Mouse (Mus musculus) CD4-positive, CD25-positive, alpha-beta regulatory T cell, adult 2 months (primary cell): ENCODE results near the gene Gramd2.
A peak's percentile ranks its signal among the peaks of the same experiment; 100 is the strongest.

ENCODE experiments used
- DNase-seq: peaks from one replicate; pipeline ENCODE4 v3.0.0-alpha.2; 2012; ENCODE audit warnings: low read depth, low spot score

Gramd2 gene

GRCm38 (mm10) chr9:59667904-59668303 is 12.0 kb upstream of the Gramd2 start:
- DNase-seq: no peak

DNA sequence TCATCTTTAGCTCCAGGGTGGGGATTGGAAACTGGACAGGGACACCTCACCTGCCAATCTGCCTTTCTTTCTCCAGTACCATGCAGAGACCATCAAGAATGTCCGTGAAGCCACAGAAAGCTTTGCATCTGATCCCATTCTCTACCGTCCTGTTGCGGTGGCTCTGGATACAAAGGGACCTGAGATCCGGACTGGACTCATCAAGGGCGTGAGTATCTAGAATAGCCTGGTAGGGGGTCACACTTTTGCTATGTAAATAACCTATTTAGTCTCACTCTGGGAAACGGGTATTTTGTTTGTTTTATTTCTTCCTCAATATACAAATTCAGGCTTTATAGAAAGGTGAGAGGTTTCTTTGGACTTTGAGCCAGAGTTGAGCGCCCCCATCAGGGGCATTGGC is 11.5 kb upstream of the Gramd2 start:
- no peak for DNase-seq

DNA sequence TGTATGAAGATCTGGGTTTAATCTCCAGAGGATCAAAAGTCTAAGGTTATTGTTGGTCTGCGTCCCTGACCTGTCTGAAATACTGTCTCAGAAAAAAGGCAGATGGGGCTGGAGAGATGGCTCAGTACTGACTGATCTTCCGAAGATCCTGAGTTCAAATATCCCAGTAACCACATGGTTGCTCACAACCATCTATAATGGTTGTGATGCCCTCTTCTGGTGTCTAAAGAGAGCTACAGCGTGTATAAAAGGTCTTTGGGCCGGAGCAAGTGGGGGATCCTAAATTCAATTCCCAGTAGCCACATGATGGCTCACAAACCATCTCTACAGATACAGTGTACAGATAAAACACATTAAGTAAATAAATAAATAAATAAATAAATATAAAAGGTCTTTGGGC is 10.8 kb upstream of the Gramd2 start:
- peak; percentile 33 for DNase-seq

GRCm38 (mm10) chr9:59672195-59672894 is 7.6 kb upstream of the Gramd2 start:
- no peak for DNase-seq

DNA sequence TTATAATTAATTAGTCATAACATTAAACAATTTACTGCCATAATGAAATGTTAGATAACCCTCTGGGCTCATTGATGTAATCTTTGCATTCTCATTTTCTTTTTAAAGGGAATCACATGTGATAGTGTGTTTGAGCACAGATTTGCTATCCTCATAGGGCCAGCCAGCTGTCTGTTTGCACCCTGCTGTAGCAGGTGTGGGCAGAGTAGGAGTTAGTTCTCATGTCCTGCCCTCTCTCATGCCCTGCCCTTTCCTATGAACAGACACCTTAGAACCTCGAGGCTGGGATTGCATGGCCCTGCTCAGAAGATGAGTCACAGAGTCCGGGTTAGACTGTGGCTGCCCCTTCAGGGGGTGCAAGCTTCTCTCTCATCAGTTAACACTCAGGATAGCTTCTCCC is 6.5 kb upstream of the Gramd2 start:
- no peak for DNase-seq

DNA sequence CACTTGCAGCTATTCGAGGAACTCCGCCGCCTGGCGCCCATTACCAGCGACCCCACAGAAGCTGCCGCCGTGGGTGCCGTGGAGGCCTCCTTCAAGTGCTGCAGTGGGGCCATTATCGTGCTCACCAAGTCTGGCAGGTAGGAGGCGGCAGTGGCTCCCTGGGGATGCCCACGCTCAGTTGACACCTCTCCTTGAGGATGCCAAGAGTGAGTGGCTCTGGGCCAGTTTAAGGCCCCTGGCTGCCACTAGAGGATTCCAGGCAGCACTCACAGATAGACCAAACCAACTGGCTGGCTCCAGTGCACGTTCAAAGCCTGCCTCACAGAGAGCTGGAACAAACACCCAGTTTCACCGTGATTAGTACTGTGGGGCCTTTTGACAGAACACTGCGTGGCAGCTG is 4.3 kb upstream of the Gramd2 start:
- no peak for DNase-seq

DNA sequence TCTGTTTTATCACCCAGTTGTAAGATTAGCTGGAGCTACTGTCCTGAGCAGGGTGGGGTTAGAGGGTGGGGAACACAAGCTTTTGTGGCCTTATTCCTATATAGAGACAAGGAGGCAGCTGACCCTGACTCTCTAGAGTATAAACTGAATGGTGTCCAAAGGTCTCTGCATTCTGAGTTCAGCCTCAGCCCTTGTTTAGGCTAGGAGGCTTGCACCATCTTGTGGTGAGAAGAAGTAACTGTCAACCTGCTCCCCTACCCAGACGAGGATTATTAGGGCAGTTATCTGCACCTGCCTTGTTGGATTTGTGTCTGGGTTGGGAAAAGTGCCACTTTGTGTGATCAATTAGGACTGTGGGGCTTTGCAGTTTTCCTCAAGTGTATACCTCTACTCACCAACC is 1.6 kb upstream of the Gramd2 start:
- DNase-seq: peak; percentile 69

- DNase-seq: no peak
Observed at GRCm38 (mm10) chr9:59680534-59680875, 561 bp downstream of the Gramd2 start.

GRCm38 (mm10) chr9:59684020-59684419 is 4.1 kb downstream of the Gramd2 start:
- DNase-seq: no peak

GRCm38 (mm10) chr9:59687416-59688046 is 7.6 kb downstream of the Gramd2 start:
- no peak for DNase-seq

DNA sequence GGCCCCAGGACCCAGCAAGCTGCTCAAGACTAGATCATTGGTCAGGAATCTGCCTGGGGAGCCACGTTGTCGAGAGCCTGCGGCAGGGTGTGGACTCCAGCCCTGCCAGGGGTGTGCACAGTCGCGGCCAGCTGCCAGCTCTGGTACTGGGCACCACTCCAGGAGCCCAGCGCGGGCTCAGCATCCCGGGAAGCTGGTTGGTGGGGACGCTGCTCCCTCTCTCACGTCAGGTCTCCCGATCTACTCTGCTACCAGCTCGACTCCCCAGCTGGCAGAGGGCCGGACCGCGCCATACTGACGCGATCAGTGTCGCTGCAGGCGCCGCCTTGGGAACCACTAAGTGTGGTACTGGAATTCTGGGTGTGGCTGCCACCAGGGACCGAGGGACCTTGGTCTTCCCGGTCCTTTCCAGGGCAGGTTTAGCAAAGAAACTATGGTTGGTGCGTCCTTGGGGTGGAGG is 11.7 kb downstream of the Gramd2 start:
- DNase-seq: no peak

DNA sequence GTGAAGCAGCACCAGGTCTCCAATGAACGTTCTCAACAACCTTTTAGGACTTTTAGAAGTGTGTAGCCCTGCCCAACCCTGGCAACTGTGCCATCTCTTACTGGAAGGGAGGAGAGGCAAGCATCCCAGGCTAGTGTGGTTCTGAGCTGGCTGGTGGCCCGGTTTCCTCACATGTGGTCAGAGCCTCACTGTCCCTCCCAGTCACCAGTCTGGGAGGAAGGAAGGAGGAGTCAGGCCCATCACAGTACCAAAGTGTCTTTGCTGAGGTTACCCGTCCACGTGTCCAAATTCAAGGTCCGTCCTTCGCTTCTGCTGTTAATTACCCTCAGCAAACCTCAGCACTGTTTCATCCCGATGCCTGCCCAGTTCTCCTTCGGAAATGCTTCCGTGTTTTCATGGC is 12.2 kb downstream of the Gramd2 start:
- DNase-seq: no peak

DNA sequence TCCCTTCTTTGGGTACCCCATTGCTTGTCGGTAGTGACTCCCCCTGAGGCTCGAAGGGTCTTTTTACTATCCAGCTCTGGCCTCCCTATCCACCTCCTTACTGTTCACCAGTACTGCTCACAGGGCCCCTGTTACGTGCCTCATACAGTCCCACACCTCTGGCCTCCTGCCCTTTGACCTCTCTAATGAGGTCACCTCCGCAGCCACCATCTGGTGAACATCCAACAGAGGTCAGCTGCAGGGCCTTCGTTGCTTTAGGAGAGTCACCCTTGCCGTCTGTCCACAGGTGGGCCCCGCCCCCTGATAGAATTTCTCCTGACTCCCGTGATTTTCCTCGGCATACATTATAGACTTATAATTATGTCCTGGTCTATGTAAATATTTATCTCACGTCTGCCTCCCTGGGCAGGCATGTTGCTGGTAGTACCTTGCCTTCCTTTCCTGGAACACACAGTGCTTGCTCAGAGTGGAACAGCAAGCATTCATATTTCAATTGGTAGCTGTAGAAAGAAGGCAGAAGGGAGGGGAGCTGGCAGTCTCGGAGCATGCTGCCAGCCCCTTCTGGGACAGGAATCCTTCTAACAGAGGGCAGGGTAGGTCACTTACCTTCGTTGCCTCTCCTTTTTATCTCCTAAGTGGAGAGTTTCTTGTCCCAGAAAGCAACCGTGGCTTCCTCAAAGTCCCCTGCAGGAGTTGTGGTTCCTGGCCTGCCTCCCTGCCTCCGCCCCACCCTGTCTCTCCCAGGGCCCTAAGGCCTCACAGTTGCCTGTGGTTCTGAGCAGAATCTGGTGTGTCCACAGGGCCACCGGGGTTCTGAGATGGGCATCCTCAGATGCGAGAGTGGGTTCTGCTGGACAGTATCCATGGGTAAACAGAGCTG is 14.9 kb downstream of the Gramd2 start:
- no peak for DNase-seq

- DNase-seq: no peak
Observed at GRCm38 (mm10) chr9:59695451-59695813, 15.5 kb downstream of the Gramd2 start.

DNA sequence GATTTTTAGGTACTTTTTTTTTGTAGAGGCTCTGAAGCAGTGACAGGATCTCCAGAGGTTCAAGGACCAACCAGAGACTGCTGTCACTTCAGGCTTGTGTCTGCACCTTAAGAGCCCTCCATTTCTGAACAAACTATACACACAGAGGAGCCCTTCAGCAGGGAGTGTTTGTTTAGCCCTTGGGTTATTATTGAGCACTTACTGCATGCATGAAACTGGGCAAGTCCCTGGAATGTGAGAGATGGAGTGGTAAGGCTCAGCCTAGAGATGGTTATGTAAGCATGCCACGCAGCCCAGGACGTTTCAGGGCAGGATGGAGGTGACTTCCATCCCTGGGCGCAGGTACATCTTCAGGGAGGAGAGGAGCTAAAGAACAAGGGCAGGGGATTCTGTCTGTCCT is 16.4 kb downstream of the Gramd2 start:
- DNase-seq: no peak

DNA sequence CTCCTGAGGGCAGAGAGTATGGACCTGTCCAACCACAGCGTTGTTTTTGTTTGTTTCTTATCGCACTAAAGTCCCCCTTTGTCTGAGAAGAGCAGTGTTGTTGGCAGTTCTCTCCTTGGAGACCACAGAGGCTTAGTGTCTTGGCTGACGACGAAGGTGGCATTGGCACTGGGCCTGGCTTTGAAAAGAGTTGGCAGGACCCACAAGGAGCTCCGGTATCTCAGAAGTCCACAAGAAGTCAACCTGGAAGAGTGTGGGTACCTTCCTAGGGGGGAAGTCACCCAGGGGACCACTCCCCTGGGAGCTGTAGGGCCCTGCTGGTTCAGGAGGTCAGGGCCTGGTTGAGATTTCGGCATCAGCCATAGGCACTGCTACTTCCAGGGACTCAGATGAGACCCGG is 21.1 kb downstream of the Gramd2 start:
- no peak for DNase-seq

- DNase-seq: no peak
Observed at GRCm38 (mm10) chr9:59703099-59703498, 23.2 kb downstream of the Gramd2 start.

GRCm38 (mm10) chr9:59706850-59707825 is 27.2 kb downstream of the Gramd2 start:
- peak; percentile 12 for DNase-seq

- no peak for DNase-seq
Observed at GRCm38 (mm10) chr9:59709225-59709624, 29.3 kb downstream of the Gramd2 start.

DNA sequence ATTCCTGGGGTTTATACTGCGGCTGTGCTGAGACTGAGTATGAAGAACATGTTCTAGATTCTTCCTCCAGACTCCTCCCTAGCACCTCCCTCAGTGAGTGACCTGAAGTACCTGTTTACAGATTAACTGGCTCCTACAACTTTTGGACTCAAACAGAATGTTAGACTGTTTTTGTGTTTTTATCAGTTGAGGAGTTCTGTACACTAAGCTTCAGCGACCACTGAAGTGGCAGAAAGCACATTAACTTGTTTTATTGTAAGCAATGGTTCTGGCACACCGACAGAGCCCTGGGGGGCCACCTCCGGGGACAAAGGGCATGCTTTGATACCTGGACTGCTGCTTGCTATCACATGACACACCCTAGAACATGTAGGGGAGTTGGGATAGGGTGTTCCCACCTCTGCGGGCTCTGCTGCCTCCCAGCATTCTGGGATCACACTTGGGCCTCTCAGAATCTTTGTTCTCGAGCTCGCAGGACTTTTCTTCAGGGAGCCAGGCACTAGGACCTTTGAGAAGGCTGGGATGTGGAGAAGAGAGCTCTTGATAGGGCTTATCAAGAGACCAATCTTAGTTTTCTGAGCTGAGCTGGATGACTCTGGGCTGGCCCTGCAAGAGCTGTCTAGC is 36.4 kb downstream of the Gramd2 start:
- no peak for DNase-seq

GRCm38 (mm10) chr9:59718237-59718636 is 38.3 kb downstream of the Gramd2 start:
- DNase-seq: no peak
